Mouse (Mus musculus): Measurements from ENCODE around the gene Aebp1.

Gene Aebp1

DNA sequence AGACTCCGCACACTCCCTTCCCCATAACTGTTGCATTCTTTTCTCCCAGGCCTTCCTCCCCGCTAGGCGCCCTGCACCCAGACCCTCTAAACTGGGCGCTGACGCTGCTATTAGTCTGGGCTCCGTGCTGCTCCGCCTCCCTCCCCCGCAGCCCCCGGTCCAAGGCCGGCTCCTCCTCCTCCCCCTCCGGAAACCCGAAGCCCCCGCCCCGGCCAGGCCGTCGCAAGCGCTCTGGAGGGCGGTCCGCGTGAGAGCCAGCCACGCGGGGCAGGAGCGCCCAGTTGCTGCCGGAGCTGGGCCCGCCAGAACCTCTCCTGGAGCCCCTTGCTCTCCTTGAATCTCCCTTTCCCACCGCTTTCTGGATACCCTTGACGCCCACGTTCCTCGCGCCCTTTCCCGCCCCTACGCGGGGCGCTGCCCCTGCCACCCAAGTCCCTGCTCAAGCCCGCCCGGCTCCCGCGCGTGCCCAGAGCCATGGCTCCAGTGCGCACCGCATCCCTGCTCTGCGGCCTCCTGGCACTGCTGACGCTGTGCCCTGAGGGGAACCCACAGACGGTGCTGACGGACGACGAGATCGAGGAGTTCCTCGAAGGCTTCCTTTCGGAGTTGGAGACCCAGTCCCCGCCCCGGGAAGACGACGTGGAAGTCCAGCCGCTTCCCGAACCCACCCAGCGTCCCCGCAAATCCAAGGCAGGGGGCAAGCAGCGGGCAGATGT, at the start of gene Aebp1:
Gene Aebp1 (plus strand): TSS at position 270 of the 716 bp plus-strand sequence.
- DNase-seq (ENCODE audit: low read depth in 1 of 2, low spot score in 2 of 2): no peak

DNA sequence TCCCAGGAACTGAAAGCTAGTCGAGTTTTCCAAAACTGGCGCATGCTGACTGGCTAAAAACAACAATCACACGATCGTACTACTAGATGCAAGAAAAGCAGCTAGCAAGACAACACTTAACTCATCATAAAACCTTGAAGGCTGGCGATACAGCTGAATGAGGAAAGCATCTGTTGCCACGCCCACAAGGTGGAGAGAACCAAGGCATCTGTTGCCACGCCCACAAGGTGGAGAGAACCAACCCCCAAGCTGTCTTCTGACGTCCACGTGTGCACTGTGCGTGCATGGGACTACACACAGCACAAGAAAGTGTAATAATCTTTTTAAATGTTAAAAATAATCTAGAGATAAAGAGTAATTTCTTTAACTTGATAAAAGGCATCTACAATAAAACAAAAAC, 48.4 kb upstream of the Aebp1 start:
- no peak for DNase-seq (ENCODE audit: low read depth in 1 of 2, low spot score in 2 of 2)

DNA sequence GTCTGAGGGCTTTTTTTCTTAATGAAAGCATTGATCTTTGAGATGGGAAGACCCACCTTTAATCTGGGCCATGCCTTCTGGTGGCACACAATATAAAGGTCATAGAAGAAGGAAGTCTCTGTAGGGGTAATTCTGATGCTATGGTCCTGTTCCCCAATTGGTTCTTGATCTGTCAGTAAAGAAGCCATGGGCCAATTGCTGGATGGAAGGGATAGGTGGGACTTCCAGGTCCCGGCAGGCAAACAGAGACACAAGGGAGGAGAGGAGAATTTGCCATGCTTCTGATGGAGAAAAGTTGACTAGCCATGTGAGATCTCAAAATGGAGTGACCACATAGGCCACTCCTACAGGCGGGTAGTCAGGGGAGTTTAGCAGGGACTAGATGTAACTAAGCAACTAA, 42.5 kb upstream of the Aebp1 start:
- DNase-seq (ENCODE audit: low read depth in 1 of 2, low spot score in 2 of 2): no peak

DNA sequence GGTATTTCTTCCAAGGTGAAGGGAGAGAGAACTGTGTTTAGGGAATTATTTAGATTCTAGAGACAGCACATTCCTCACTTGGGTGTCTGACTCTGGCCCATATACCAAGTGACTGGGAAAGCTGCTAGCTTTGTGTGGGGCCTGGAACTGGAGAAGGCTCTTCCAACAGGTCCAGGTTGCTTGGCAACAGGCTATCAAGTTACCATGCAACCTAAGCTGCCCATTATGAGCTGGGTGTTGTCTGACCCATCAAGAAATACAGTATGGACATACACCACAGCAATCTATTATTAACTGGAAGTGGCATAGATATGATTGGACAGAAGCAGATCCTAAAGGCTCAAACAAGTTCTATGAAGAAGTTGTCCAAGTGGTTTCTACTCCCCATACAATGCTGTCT, 36.3 kb upstream of the Aebp1 start:
- no peak for DNase-seq (ENCODE audit: low read depth in 1 of 2, low spot score in 2 of 2)

DNA sequence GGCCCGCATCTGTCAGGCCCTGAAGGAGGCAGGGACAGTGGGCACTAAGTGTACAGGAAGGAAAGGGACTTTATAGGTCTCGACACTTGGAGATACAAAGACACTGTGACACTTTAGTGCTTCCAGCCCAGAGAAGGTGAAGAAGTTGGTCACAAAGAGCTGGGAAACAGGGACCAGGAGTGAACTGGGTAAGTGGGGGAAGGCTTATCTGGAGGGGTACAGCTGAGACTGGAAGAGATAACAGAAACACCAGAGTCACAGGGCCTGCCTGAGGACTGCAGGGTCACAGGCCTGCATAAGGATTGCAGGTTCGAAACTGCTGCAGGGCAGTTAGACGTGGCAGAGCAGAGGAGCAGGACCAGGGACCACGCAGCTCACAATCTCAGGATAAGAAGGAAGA, 33.8 kb upstream of the Aebp1 start:
- no peak for DNase-seq (ENCODE audit: low read depth in 1 of 2, low spot score in 2 of 2)

DNA sequence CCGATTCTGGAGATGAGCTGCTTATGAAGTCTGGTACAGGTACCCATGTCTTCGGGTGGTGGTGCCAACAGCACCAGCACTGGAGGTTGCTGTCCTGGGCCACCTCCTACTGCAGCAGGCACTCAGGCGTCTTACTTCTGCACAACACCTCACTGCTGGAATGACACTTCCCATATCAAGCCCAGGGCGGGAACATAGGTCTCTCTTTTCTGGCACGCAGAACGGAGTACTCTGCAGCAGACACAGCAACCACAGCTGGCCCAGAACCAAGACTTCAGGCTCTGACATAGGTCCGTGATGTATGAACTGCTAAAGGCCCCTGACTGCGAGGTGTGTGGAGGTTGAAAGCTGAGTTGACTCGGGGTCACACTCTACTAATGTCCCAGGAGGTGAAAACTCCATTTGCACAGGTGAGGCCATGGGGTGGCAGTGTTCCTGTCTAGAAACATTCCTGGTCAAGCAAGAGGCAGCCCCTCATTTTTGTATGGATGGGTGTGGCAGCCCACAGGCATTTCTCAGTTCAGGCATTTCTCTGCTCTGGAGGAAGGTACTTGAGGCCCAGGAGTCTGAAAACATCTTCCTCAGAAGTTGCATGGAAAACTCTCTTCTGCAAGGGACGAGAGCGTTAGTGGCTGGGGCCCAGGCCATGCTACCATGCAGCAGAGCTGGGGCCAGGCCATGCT, 33.1 kb upstream of the Aebp1 start:
- DNase-seq (ENCODE audit: low read depth in 1 of 2, low spot score in 2 of 2): no peak

DNA sequence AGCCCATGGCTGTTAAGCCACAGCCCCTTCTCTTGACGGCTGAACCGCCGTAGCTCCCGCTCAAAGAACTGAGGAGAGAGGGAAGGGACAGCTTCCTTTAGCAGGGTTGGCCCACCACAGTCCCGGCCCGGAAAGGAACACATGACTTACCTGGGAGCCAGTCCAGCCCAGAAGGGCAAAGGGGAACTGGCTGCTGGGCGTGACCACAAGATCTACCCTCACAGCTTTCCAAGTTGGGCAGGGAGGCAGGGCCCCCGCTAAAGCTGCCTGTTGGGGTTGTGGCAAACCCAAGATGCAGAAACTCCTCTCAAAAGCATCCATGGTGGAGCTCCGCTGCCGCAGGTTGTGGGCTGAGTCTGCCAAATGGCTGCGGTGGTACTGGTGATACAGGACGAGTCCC, 32.4 kb upstream of the Aebp1 start:
- no peak for DNase-seq (ENCODE audit: low read depth in 1 of 2, low spot score in 2 of 2)

DNA sequence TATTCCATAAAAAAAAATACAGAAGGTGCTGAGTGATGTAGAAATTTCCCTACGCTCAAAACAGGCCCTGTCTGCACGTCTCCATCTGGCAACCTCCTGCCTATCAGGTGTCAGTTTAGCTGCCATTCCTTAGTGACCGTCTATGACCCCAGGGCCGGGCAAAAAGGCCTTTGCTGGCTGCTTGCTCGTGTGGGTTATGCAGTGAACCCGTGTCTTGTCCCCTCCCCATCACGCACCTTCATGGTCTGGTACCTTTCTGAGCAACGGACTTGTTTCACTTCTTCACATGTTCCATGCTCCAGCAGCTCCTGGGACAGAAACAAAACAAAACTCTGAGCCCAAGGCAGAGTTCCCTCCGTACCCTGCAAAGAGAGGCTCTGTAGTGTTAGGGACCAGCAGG, 27.2 kb upstream of the Aebp1 start:
- no peak for DNase-seq (ENCODE audit: low read depth in 1 of 2, low spot score in 2 of 2)

DNA sequence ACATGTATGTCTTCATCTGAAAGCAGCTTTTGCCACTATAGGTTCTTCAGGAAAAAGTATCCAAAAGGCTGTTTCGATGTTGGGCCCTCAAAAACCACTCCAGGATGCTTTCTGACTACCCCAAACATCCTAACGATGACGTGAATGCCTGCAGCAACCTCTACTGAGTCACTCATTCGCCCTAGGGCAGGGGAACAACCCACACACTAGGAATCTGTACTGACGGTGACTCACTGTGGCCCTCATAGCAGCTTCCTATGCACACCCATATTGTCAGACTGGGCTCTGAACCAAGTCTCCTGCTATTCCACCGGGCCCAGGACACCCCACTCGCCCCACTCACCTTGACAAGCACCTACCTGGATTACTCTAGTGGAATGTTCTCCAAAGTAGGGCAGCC, 26.7 kb upstream of the Aebp1 start:
- no peak for DNase-seq (ENCODE audit: low read depth in 1 of 2, low spot score in 2 of 2)

DNA sequence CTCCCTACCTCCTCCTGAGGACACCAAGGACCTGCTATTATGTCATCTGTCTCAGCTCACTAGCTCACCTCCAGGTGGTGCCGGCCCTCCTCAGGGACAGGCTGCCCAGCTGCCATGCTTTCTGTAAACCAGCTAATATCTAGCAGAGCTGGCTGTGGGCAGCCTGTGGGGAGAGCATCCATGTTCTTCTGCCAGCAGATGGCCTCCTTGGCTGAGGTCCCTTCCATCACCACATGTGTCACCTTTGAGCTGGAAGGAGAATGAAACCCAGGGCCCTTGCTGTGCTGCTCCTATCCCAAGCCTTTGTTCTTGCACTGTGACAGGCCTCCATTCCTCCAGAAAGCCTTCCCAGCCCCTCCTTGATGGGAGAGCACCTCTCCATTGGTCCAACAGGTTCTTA, 25.6 kb upstream of the Aebp1 start:
- no peak for DNase-seq (ENCODE audit: low read depth in 1 of 2, low spot score in 2 of 2)

DNA sequence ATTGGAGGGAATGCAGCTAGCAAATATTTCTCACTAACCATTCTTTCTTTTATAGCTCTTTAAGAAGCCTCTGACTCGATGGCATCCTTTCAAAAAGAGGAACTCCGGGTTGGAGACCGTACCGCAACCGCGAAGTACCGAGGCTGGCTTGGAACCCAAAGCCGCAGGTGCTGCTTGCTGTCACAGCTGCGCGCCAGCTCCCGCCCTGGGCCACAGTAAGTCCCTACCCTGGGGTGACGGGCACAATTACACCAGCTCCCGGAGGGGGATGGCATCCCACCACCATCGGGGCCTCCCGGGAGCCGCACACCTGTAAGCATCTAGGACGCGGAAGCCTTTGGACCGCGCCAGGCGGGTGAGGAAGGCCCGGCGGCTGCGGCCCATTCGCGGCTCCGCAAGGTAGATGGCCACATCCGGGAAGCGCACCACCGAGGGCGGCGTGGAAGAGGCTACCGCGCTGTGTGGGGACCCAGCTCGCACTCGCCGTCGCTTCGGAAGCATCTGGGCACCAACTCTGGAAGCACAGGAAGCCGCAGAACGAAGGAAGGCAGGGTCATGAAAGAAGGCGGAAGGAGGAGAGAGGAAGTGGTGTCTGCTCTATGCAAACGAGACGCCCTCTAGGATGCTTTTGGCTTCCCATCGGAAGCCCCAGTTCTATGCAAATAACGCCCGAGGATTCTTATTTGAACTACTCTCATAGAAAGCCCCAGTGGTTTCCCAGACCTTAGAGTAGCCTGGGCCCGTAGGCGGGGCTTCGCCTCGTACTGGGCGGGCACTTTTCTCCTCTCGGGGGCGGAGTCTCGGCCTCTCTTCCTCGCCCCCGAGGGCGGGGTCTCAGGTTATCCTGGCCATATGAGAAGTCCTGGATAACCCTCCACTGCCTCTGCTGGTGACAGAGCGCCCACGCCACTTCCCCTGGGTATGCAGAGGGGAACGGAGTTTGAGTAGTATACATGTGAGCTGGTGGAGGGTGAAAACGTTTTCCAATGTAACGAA, 24.2 kb upstream of the Aebp1 start, which contains the start of gene Polm:
Gene Polm (minus strand): TSS at position 766 of the 996 bp plus-strand sequence.
- DNase-seq (ENCODE audit: low read depth in 1 of 2, low spot score in 2 of 2): peak; percentile 82 to 85

DNA sequence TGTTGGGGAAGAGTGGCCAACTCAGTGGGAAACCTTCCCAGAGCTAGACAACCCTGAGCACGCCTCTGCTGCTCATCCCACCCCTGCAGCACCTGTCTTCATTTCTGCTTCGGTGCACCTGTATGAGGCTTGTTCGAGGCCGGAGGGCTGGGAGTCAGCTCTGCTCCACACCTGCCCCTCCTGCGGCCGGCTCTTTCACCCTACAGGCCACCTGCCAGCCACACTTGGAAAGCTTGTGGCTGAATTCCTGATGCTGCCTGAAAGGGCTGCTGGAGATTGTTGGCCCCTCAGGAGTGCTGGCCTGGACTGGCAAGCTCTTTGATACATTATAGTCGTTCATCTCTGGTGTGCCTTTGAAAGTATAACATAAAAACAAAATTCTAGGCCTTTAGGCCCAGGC, 21.4 kb upstream of the Aebp1 start:
- DNase-seq (ENCODE audit: low read depth in 1 of 2, low spot score in 2 of 2): no peak

DNA sequence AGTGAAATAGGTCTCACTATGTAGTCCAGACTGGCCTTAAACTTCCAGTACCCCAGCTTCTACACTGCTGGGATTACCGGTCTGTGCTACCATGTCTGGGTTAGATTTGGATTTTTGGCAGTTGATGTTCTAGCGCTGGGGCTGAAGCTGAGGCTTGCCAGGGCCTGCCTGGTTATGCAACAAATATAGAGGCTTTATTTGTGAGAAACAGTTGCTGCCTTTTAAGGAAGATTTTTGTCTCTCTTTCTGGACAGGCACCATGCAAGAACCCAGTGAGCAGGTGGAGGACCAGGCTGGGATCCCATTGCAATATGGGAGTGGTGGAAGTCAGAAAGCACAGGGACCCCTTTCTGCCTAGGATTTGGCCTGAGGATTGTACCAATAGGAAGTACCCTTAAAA, 20.0 kb upstream of the Aebp1 start:
- no peak for DNase-seq (ENCODE audit: low read depth in 1 of 2, low spot score in 2 of 2)

DNA sequence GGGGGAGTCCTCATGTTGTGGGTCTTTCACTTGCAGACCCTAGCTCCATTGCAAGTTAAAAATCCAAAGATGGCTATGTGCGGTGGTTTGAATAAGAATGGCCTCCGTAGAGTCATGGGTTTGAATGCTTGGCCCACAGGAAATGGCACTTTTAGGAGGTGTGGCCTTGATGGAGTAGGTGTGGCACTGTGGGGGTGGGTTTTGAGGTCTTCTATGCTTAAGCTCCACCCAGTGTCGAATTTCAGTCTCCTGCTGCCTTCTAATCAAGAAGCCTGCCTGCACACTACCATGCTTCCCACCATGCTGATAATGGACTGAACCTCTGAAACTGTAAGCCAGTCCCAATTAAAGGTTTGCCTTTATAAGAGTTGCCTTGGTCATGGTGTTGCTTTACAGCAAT, 18.6 kb upstream of the Aebp1 start:
- no peak for DNase-seq (ENCODE audit: low read depth in 1 of 2, low spot score in 2 of 2)

DNA sequence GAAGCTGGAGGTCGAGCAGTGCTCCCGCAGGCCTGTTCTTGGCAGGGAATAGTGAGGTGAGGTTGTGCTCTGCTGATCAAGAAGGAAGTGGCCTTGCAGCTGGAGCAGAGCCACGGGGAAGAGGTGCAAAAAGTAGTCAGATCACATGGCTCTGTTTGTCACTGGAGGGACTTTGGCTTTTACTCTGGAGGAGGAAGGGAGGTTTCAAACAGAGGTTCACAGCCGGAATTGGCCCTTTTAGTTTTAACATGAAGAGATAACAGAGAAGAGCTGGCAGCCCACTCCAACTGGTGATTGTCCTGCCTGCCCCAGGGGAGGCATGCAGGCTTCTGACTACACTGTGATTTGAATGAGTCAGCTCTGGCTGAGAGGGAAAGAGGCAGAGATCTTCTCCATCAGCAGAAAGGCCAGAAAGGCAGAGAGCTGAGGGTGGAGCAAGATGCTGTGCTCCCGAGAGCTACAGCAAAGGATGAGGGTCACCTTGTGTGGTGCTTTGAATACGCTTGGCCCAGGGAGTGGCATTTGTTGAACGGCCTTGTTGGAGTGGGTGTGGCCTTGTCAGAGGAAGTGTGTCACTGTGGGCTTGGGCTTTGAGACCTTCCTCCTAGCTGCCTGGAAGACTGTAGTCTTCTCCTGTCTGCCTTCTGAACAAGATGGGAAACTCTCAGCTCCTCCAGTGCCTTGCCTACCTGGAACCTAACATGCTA, 15.0 kb upstream of the Aebp1 start:
- no peak for DNase-seq (ENCODE audit: low read depth in 1 of 2, low spot score in 2 of 2)

DNA sequence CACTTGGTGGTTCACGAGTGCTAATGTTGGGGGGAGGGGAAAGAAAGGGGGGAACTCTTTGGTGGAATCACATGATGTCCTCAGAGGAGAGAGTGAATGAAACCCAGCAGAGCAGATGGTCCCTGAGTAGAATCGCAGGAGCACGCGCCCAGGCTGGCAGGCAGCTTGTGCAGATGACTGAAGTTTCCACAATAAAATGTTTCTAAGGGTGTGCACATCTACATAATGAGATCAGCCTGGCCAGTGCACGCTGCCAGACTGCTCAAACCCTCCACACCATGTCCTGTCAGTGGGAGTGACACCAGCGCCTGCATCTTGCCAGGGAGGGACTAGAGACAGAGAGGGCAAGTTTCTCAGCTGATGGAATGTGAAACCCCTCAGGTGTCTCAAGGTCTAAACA, 13.0 kb upstream of the Aebp1 start:
- DNase-seq (ENCODE audit: low read depth in 1 of 2, low spot score in 2 of 2): no peak

DNA sequence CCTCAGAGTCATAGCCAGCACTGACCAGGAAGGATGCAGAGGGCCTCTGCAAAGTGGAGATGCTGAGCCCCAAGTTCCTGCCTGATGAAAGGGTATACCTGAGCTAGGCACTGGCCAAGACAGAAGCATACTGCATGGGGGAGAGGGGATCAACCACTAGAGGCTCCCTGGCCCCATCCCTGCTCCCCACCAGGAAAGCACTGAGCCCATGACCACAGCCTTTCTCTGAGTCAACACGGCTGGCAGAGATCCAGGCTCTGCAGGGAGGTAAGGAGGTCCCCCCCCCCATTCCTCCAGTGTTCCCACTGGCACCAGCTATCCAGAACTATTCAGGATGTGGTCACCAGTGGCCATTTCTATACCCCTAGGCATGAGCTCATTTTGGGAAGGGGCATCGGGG, 12.4 kb upstream of the Aebp1 start:
- DNase-seq (ENCODE audit: low read depth in 1 of 2, low spot score in 2 of 2): no peak

DNA sequence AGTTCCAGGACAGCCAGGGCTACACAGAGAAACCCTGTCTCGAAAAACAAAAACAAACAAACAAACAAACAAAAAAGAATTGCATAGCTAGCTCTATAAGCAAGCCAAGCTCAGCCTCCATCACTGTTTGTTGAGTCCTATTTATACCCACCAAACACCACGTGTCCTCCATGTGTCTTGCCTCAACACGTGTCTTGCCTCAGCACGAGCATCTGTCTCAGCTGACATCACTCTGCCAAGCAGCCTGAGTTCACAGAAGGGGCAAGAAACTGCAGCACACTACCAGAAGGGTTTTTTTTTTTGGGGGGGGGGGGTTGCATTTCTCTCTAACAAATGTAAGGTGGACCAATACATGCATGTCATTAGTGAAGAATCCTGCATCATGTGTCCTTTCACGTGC, 11.3 kb upstream of the Aebp1 start:
- no peak for DNase-seq (ENCODE audit: low read depth in 1 of 2, low spot score in 2 of 2)

DNA sequence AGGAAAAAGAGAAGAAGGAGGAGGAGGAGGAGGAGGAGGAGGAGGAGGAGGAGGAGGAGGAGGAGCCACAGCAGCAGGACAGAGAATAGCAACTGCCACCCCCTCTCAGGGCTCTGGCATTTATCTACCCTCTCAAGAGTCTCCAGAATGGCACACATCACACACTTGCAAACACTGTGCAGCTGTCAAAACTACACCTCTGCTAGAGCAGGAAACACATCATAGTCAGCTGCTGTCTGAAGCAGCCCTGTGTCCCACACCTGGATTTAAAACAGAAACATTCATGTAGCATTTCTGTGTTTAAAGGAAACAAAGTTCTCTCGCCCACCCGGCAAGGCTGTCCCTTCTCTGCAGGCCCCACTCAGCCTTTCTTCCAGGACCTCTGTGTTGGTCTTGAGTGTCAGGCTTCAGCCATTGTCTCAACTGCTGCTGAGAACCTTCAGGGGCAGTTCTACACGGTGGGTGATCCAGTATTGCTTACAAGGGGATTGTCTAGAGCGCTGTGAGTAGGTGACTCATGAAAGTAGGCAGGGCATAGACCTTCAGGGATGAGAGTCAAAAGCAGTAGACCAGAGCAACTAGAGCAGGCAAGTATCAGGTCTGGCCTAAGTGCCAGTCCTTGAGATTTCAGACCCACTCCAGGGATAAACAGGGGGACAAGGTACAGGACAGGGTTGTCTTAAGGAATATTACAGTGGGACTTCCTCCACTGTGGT, 10.6 kb upstream of the Aebp1 start:
- no peak for DNase-seq (ENCODE audit: low read depth in 1 of 2, low spot score in 2 of 2)

DNA sequence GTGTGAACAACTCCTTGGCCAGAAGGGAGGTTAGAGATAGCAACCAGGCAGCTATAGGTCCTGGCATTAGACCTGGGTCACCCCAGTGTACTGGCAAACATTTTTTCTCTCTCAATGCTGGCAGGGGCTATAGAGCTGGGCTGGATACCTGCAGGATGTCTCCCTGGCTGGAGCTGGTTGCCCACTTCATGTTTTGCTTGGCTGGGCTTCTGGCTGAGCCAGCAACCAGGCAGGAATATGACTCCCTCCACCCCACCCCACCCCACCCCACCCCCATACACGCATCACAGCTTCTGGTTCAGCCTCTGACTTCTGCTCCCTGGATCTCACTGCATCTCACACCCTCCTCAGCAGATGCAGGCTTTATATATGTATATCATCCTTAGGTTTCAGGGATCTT, 9.4 kb upstream of the Aebp1 start:
- no peak for DNase-seq (ENCODE audit: low read depth in 1 of 2, low spot score in 2 of 2)

DNA sequence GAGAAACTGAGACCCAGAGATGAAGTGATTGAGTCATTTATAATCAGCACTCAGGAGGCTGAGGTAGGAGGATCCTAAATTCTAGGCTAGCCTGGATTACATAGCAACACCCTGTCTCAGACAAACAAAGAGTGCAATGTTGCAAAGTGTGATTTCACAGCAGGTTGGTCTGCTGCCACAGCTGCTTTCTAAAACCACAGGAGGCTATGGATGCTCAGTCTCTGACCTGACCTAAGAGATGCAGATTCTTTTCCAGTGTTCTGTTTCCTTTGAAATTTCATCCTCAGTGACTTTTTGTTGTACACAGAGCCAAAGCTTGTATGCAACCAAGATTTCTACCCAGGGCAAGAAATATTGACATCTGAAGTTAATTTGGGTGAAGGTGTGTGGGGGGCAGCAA, 6.3 kb upstream of the Aebp1 start:
- no peak for DNase-seq (ENCODE audit: low read depth in 1 of 2, low spot score in 2 of 2)

All from monocyte, adult 2 months (primary cell).